Mouse (Mus musculus): ENCODE measurements around the gene Sel1l. TPM values are rescaled to one million over a fixed set of nuclear protein-coding genes. Genes with fewer than 3 reads are reported as not detected.

The Sel1l gene
- polyA plus RNA-seq, 1 experiment from 2014 or later = 131 TPM

DNA sequence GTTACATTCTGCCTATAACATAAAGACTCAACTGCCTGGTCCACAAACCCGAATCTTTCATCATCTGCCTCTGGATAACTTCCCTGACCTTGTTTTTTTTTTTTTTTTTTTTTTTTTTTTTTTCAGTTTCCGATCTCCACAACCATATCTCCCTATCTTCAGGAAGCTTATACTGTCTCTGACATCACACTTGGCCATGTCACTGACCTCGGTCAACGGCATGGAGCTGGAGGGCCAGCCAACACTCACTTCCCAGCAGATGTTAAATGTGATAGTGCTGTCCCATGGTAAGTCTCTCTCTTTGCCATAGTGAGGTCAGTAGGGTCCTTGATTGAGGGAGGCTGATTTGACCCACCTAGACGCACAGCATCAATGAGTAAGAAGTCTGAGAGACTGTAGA, 72.6 kb downstream of the Sel1l start:
- WGBS = 76% methylated on average over 5 of the region's 5 CpGs
- Histone ChIP-seq H3K9me3 (replicated peaks; ENCODE audit: control insufficient read depth, low read length) (no peaks in the 10 kb centered on the region), H3K4me2 (ENCODE audit: low read depth, low read length) (no peak overlapping the region), H3K9ac (ENCODE audit: low read length) (no peak overlapping the region), H3K36me3 (ENCODE audit: control insufficient read depth, insufficient read depth, low read length) (no peaks in the 10 kb centered on the region), H3K4me1 (ENCODE audit: control insufficient read depth, insufficient read depth, low read length) (peaks cover 6% of the 10 kb centered on the region; the same call in 1 of the 2 replicates), H3K27me3 (ENCODE audit: control insufficient read depth, insufficient read depth, low read length) (no peaks in the 10 kb centered on the region), H3K27ac (ENCODE audit: low read length) (no peak overlapping the region), H3K4me3 (replicated peaks; ENCODE audit: low read length) (no peak overlapping the region)
- no peak for ATAC-seq (ENCODE audit: insufficient read depth, low FRiP score)

DNA sequence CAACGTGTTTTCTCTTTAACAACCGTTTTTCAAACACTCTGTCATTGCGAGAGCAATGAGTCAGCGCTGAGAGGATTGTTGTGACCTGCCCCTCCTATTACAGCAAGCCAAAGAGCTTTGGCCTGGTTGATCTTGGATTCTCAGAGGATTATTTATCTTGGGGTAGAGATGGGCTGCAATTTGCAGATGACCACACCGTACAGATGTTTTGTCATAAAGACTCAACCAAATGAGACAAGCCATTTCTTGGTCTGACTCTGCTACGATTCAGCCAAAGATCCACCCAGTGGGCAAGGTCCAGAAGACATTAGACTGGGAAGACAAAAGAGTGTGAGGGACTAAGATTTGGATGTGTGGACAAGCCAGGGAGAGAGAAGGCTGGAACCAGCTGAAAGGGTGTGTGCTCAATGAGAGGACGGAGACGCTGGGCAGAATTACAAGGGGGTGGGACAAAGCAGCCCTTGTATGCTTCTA, 74.1 kb downstream of the Sel1l start:
- 37% methylated on average over 8 of the region's 8 CpGs for WGBS
- Histone ChIP-seq H3K4me1 (ENCODE audit: control insufficient read depth, insufficient read depth, low read length) (peaks cover 6% of the 10 kb centered on the region; the same call in 1 of the 2 replicates), H3K27me3 (ENCODE audit: control insufficient read depth, insufficient read depth, low read length) (no peaks in the 10 kb centered on the region), H3K4me3 (replicated peaks; ENCODE audit: low read length) (no peak overlapping the region), H3K4me2 (ENCODE audit: low read depth, low read length) (no peak overlapping the region), H3K27ac (ENCODE audit: low read length) (peak overlapping the region; percentile 26; the same call in 1 of the 2 replicates), H3K36me3 (ENCODE audit: control insufficient read depth, insufficient read depth, low read length) (no peaks in the 10 kb centered on the region), H3K9me3 (replicated peaks; ENCODE audit: control insufficient read depth, low read length) (no peaks in the 10 kb centered on the region), H3K9ac (ENCODE audit: low read length) (no peak overlapping the region)
- no peak for ATAC-seq (ENCODE audit: insufficient read depth, low FRiP score)

DNA sequence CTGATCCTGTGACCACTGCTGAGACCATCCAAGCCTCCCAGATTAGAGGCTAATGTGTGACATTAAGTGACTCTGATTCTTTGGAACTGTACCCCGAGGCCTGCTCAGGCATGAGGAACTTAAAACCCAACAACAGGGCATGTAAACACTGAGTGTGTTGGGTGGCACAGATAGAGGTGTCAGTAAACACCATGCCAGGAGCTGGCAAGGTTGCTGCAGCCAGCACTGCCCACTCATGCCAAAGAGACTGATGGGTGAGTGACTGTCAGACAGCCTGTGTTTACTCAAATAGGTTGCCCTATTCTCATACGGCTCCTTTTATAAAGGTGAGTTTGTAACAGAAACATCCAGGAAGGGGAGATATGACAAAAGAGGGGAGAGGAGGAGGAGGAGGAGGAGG, 80.1 kb downstream of the Sel1l start:
- no peak overlapping the region for H3K4me3 ChIP-seq (replicated peaks; ENCODE audit: low read length)
- WGBS = 58% methylated on average over 2 of the region's 2 CpGs
- no peak overlapping the region for H3K27ac ChIP-seq (ENCODE audit: low read length)
- ATAC-seq (ENCODE audit: insufficient read depth, low FRiP score) = no peak
- no peaks in the 10 kb centered on the region for H3K9me3 ChIP-seq (replicated peaks; ENCODE audit: control insufficient read depth, low read length)
- H3K36me3 ChIP-seq (ENCODE audit: control insufficient read depth, insufficient read depth, low read length) = no peaks in the 10 kb centered on the region
- no peak overlapping the region for H3K4me2 ChIP-seq (ENCODE audit: low read depth, low read length)
- 0 out of 2 replicates have a peak, but pooled peaks cover 8% of the 10 kb centered on the region for H3K4me1 ChIP-seq (ENCODE audit: control insufficient read depth, insufficient read depth, low read length)
- no peak overlapping the region for H3K9ac ChIP-seq (ENCODE audit: low read length)
- H3K27me3 ChIP-seq (ENCODE audit: control insufficient read depth, insufficient read depth, low read length) = no peaks in the 10 kb centered on the region

DNA sequence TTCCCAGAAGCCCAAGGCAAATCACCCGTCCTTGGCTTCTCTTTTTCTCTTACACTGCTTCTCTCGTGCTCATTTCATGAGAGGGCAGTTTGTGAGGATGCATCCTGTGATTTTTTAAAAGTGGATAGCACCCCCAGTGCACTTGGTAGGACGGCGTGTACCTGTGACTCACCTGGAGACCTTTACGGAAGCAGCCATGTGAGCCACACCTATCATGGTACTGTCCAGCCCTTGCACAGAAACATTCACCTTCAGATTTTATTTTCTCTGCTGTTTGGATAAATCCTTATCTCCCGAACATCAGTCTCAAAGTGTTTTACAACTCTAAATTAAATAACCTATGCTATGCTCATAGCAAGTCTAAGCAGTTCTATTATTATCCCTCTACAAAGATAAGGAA, 80.8 kb downstream of the Sel1l start:
- no peak overlapping the region for H3K4me3 ChIP-seq (replicated peaks; ENCODE audit: low read length)
- H3K27me3 ChIP-seq (ENCODE audit: control insufficient read depth, insufficient read depth, low read length) = no peaks in the 10 kb centered on the region
- H3K9me3 ChIP-seq (replicated peaks; ENCODE audit: control insufficient read depth, low read length) = no peaks in the 10 kb centered on the region
- H3K4me1 ChIP-seq (ENCODE audit: control insufficient read depth, insufficient read depth, low read length) = 0 out of 2 replicates have a peak, but pooled peaks cover 8% of the 10 kb centered on the region
- H3K9ac ChIP-seq (ENCODE audit: low read length) = no peak overlapping the region
- H3K4me2 ChIP-seq (ENCODE audit: low read depth, low read length) = no peak overlapping the region
- H3K36me3 ChIP-seq (ENCODE audit: control insufficient read depth, insufficient read depth, low read length) = no peaks in the 10 kb centered on the region
- no peak for ATAC-seq (ENCODE audit: insufficient read depth, low FRiP score)
- H3K27ac ChIP-seq (ENCODE audit: low read length) = no peak overlapping the region
- 65% methylated on average over 6 of the region's 6 CpGs for WGBS

DNA sequence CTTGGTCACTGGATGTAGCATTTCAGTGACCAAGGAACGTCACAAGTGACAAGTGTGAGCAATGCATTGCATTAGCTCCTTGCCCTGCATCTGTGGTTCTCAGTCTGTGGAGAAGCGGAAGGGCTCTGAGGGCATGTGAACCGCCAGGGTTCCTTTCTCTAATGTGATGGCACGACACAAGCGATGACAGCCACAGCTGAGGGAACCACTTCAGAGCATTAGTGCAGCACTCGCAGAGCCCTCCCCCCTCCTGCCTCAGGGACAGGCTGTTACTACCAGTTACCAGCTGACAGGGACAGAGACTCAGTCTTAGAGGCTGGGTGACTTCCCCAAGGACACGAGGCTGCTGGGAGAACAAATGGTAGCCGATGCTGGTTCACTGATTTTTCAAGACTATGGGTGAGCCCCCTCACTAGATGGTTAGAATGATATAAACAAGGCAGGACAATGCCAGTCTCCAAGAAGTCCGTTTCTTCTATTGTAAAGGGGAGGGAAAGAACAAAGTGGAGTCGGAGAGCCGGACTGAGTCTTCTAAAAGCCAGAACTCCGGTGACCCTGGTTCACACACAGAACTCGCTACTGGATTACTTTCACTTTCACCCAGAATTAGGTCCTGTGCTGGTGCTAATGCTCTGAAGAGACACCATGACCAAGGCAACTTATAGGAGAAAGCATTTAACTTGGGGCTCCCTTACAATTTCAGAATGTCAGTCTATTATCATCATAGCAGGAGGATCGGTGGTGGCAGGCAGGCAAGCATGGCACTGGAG, 82.4 kb downstream of the Sel1l start:
- WGBS = 62% methylated on average over 14 of the region's 14 CpGs
- no peaks in the 10 kb centered on the region for H3K9me3 ChIP-seq (replicated peaks; ENCODE audit: control insufficient read depth, low read length)
- no peaks in the 10 kb centered on the region for H3K27me3 ChIP-seq (ENCODE audit: control insufficient read depth, insufficient read depth, low read length)
- H3K9ac ChIP-seq (ENCODE audit: low read length) = no peak overlapping the region
- H3K4me2 ChIP-seq (ENCODE audit: low read depth, low read length) = peak overlapping the region; percentile 31
- no peaks in the 10 kb centered on the region for H3K36me3 ChIP-seq (ENCODE audit: control insufficient read depth, insufficient read depth, low read length)
- ATAC-seq (ENCODE audit: insufficient read depth, low FRiP score) = no peak
- H3K27ac ChIP-seq (ENCODE audit: low read length) = no peak overlapping the region
- H3K4me1 ChIP-seq (ENCODE audit: control insufficient read depth, insufficient read depth, low read length) = 0 out of 2 replicates have a peak, but pooled peaks cover 8% of the 10 kb centered on the region
- no peak overlapping the region for H3K4me3 ChIP-seq (replicated peaks; ENCODE audit: low read length)

DNA sequence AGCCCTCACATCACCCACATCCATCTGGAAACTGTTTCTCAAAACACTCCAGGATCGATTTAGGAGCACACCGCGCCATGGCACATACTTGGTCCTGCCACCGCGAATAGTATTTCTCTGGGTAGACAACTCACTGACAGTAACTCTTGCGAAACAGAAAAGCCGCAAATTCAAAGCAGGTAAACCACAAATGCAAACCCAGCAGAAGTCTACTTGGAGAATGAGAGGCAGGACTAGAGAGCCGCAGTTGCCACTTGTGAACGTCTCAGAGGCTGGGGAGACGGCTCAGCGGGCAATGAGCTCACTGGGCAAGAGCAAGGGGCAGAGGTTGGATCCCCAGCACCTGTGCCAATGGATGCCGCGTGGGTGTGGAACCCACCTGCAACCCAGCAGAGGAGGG, 83.5 kb downstream of the Sel1l start:
- H3K4me3 ChIP-seq (replicated peaks; ENCODE audit: low read length) = no peak overlapping the region
- no peaks in the 10 kb centered on the region for H3K9me3 ChIP-seq (replicated peaks; ENCODE audit: control insufficient read depth, low read length)
- H3K27me3 ChIP-seq (ENCODE audit: control insufficient read depth, insufficient read depth, low read length) = no peaks in the 10 kb centered on the region
- WGBS = 50% methylated on average over 13 of the region's 13 CpGs
- H3K27ac ChIP-seq (ENCODE audit: low read length) = no peak overlapping the region
- H3K36me3 ChIP-seq (ENCODE audit: control insufficient read depth, insufficient read depth, low read length) = no peaks in the 10 kb centered on the region
- H3K4me2 ChIP-seq (ENCODE audit: low read depth, low read length) = no peak overlapping the region
- no peak; the same call in 1 of the 2 replicates for ATAC-seq (ENCODE audit: insufficient read depth, low FRiP score)
- H3K9ac ChIP-seq (ENCODE audit: low read length) = no peak overlapping the region
- H3K4me1 ChIP-seq (ENCODE audit: control insufficient read depth, insufficient read depth, low read length) = 0 out of 2 replicates have a peak, but pooled peaks cover 8% of the 10 kb centered on the region

DNA sequence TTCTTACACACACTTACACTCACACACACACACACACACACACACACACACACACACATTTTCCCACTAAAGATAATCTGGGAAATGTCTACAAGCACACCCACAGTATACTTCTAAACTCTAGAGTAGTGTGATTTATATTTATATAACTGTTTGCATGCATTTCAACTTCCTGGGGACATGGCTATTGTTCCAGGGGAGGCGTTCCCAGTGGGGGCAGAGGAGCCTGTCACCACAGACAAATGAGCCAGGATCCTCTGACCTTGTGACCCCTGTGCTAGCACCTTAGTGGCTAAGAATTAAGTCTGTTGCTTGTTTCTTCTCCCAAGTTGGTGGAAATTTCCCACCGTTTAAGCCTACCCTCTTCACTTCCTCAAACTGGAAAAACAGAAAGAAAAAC, 83.9 kb downstream of the Sel1l start:
- Histone ChIP-seq H3K27me3 (ENCODE audit: control insufficient read depth, insufficient read depth, low read length) (no peaks in the 10 kb centered on the region), H3K4me1 (ENCODE audit: control insufficient read depth, insufficient read depth, low read length) (0 out of 2 replicates have a peak, but pooled peaks cover 8% of the 10 kb centered on the region), H3K4me3 (replicated peaks; ENCODE audit: low read length) (no peak overlapping the region), H3K4me2 (ENCODE audit: low read depth, low read length) (no peak overlapping the region), H3K36me3 (ENCODE audit: control insufficient read depth, insufficient read depth, low read length) (no peaks in the 10 kb centered on the region), H3K27ac (ENCODE audit: low read length) (no peak overlapping the region), H3K9me3 (replicated peaks; ENCODE audit: control insufficient read depth, low read length) (no peaks in the 10 kb centered on the region), H3K9ac (ENCODE audit: low read length) (no peak overlapping the region)
- no peak for ATAC-seq (ENCODE audit: insufficient read depth, low FRiP score)
- 8% methylated on average over 2 of the region's 2 CpGs for WGBS

DNA sequence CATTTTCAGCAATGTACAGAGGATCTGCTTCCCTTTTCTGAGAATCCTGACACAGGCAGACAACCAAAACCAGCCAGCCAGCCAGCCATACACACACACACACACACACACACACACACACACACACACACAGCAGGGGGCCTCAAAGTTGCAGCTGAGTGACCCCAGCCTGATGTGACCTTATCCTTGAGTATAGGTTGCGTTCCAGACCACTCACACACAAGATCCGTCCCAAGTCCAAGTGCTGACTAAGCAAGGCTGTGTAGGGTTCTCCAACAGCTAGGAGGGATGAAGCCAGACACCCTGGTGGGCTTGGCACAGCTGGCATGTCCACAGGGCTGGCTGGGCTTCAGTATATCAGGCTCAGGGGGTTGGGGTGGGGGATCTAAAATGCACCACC, 84.5 kb downstream of the Sel1l start:
- Histone ChIP-seq H3K4me3 (replicated peaks; ENCODE audit: low read length) (no peak overlapping the region), H3K4me2 (ENCODE audit: low read depth, low read length) (no peak overlapping the region), H3K27ac (ENCODE audit: low read length) (no peak overlapping the region), H3K4me1 (ENCODE audit: control insufficient read depth, insufficient read depth, low read length) (0 out of 2 replicates have a peak, but pooled peaks cover 7% of the 10 kb centered on the region), H3K9me3 (replicated peaks; ENCODE audit: control insufficient read depth, low read length) (no peaks in the 10 kb centered on the region), H3K36me3 (ENCODE audit: control insufficient read depth, insufficient read depth, low read length) (no peaks in the 10 kb centered on the region), H3K9ac (ENCODE audit: low read length) (no peak overlapping the region), H3K27me3 (ENCODE audit: control insufficient read depth, insufficient read depth, low read length) (no peaks in the 10 kb centered on the region)
- WGBS = 68% methylated on average over 2 of the region's 2 CpGs
- peak; percentile 37; the same call in 1 of the 2 replicates for ATAC-seq (ENCODE audit: insufficient read depth, low FRiP score)

DNA sequence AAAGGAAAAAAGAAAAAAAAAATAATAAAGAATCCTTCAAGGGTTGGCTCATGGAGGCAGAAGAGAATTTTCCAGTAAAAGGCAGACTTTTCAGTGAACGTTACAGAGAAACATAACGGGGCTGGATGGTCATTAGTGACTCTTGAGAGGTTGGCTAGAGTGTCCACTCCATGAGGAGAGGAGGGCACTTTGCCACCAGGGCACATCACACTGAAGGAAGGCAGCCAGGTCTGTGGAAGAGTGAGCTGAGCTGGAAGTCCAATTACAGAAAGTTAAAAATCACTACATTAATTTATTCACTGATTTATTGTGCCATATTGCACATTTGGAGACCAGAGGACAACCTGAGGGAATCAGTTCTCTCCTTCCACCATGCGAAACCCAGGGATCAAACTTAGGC, 89.1 kb downstream of the Sel1l start:
- H3K4me2 ChIP-seq (ENCODE audit: low read depth, low read length) = no peak overlapping the region
- no peak overlapping the region for H3K9ac ChIP-seq (ENCODE audit: low read length)
- H3K4me1 ChIP-seq (ENCODE audit: control insufficient read depth, insufficient read depth, low read length) = peaks cover 4% of the 10 kb centered on the region
- no peaks in the 10 kb centered on the region for H3K9me3 ChIP-seq (replicated peaks; ENCODE audit: control insufficient read depth, low read length)
- no peaks in the 10 kb centered on the region for H3K27me3 ChIP-seq (ENCODE audit: control insufficient read depth, insufficient read depth, low read length)
- no peak for ATAC-seq (ENCODE audit: insufficient read depth, low FRiP score)
- no peak overlapping the region for H3K27ac ChIP-seq (ENCODE audit: low read length)
- H3K4me3 ChIP-seq (replicated peaks; ENCODE audit: low read length) = no peak overlapping the region
- 81% methylated on average over 3 of the region's 3 CpGs for WGBS
- H3K36me3 ChIP-seq (ENCODE audit: control insufficient read depth, insufficient read depth, low read length) = no peaks in the 10 kb centered on the region

Measured in stomach, embryonic 16.5 days (tissue).